Mouse (Mus musculus): ENCODE results near the gene Gm28044. TPM values are rescaled to one million over a fixed set of nuclear protein-coding genes. Genes with fewer than 3 reads are reported as not detected.
"Not testable (repeated sequence)": the region's sequence is repeated elsewhere in the genome, so short reads cannot be mapped to it uniquely, and the experiment has no call there.

Gm28044 gene
- polyA plus RNA-seq, 1 experiment from 2014 or later: not detected

DNA sequence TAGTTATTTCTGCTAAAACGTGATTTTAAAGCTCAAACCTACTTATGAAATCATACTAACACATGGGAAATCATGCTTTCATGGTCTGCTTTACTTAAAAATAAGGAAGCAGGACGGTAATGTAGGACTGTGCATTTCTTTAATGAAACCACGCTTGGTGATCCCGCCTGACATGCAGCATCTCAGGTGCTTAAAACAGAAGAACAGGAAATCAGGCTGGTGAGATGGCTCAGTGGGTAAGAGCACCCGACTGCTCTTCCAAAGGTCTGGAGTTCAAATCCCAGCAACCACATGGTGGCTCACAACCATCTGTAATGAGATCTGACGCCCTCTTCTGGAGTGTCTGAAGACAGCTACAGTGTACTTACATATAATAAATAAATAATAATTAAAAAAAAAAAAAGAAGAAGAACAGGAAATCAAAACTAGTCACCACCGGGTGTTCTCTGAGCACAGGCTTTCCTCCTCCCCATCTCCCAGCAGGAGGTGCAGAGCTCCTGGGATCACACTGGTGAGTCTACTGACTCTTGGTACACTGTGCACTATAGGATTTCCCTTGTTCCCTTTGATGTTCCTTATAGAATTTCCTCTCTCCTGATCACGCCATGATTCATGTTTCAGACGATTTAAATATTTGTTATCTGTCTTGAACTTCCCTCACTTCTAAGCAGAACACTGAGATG, 90.8 kb downstream of the Gm28044 start:
- H3K36me3 ChIP-seq, H3K4me1 ChIP-seq: not testable (repeated sequence)
- peak overlapping the region; percentile 78 for H3K27ac ChIP-seq (replicated peaks)

DNA sequence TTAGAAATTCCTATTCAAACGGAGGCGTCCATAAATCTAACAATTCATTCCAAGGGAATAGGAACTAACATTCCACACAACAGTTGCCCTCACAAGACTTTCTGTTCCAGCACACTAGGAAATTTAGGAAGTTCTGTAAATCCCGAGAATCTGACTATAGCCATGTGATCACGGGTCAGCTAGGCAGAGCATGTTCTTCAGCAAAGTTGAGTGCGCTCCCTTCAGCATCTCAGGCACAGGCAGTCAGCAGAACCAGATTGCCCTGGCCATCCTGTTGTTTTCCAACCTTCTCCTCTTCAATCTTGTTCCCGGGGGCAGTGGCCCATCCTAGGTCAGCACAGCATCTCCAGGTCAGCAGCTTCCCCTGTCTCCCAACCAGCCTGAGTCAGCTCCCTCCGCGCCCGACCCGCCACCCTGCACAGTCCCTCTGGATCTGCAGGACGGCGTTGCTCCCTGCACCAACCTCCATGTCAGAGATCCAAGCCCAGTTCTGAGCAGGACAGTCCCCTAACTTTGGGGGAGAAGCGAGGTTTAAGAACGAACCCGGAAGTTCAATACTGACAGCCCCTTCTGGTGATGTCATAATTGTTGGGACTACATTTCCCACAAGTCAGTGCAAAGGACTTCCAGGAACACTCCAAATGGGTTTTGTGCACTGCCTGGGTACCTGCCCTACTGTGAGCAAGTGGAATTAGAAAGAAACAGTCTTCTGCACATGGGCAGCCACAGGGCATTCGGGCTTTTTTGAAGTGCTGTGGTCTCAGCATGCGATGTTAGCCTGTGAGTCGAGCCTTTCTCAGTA, 91.6 kb downstream of the Gm28044 start:
- no peaks in the 10 kb centered on the region for H3K27me3 ChIP-seq (ENCODE audit: low read depth, poor library complexity, severe bottlenecking)
- WGBS: 9% methylated on average over 18 of the region's 18 CpGs
- peaks cover 10% of the 10 kb centered on the region for H3K4me1 ChIP-seq
- peaks cover 18% of the 10 kb centered on the region for H3K9me3 ChIP-seq (replicated peaks)
- H3K4me3 ChIP-seq: peak overlapping the region; percentile 69
- H3K27ac ChIP-seq (replicated peaks): peak overlapping the region; percentile 78
- DNase-seq (ENCODE audit: low spot score): peak; percentile 53
- H3K36me3 ChIP-seq: peaks cover 4% of the 10 kb centered on the region; the same call in 1 of the 2 replicates

More for the DNA sequence above, 90.8 kb downstream of the Gm28044 start:
- 49% methylated on average over 9 of the region's 9 CpGs for WGBS
- Histone ChIP-seq H3K4me3 (peak overlapping the region; percentile 69), H3K9me3 (replicated peaks) (peaks cover 11% of the 10 kb centered on the region)
- H3K27me3 ChIP-seq (ENCODE audit: low read depth, poor library complexity, severe bottlenecking); DNase-seq (ENCODE audit: low spot score): not testable (repeated sequence)

Other genes with a start within 250 kb of the Gm28044 start
- 0.15 and 0.19 TPM in 2 replicates for gene Rslcan18, start 244.3 kb downstream of the Gm28044 start, polyA plus RNA-seq (2016; fragmentation: Nextera tagmentation; extraction: Ambion mirVana)
- gene Zfp759, start 238.9 kb downstream of the Gm28044 start, polyA plus RNA-seq (2016; fragmentation: Nextera tagmentation; extraction: Ambion mirVana): 1.5 and 1.8 TPM in 2 replicates
- 6.7 and 6.8 TPM in 2 replicates for gene Rsl1, start 187.4 kb downstream of the Gm28044 start, polyA plus RNA-seq (2016; fragmentation: Nextera tagmentation; extraction: Ambion mirVana)
- 1.2 and 1.4 TPM in 2 replicates for gene Zfp455, start 166.0 kb downstream of the Gm28044 start, polyA plus RNA-seq (2016; fragmentation: Nextera tagmentation; extraction: Ambion mirVana)
- gene Zfp458, start 82.1 kb downstream of the Gm28044 start, polyA plus RNA-seq (2016; fragmentation: Nextera tagmentation; extraction: Ambion mirVana): 1.3 and 1.7 TPM in 2 replicates
- 0.37 and 0.59 TPM in 2 replicates for gene Zfp457, start 54.1 kb downstream of the Gm28044 start, polyA plus RNA-seq (2016; fragmentation: Nextera tagmentation; extraction: Ambion mirVana)
- 1.5 and 1.8 TPM in 2 replicates for gene Zfp595, start 28.0 kb downstream of the Gm28044 start, polyA plus RNA-seq (2016; fragmentation: Nextera tagmentation; extraction: Ambion mirVana)
- 0.97 and 1.0 TPM in 2 replicates for gene Zfp953, start 69 bp upstream of the Gm28044 start, polyA plus RNA-seq (2016; fragmentation: Nextera tagmentation; extraction: Ambion mirVana)
- 0.16 and 0.19 TPM in 2 replicates for gene Gm28041, start 15.2 kb upstream of the Gm28044 start, polyA plus RNA-seq (2016; fragmentation: Nextera tagmentation; extraction: Ambion mirVana)
- gene Zfp456, start 15.3 kb upstream of the Gm28044 start, polyA plus RNA-seq (2016; fragmentation: Nextera tagmentation; extraction: Ambion mirVana): 0.79 and 0.95 TPM in 2 replicates
- gene Zfp429, start 39.3 kb upstream of the Gm28044 start, polyA plus RNA-seq (2016; fragmentation: Nextera tagmentation; extraction: Ambion mirVana): 3.3 and 4.3 TPM in 2 replicates
- gene Zfp459, start 60.9 kb upstream of the Gm28044 start, polyA plus RNA-seq (2016; fragmentation: Nextera tagmentation; extraction: Ambion mirVana): 0.39 TPM in 2 replicates
- gene Zfp874a, start 91.1 kb upstream of the Gm28044 start, polyA plus RNA-seq (2016; fragmentation: Nextera tagmentation; extraction: Ambion mirVana): 6.0 and 6.6 TPM in 2 replicates
- gene Zfp874b, start 123.7 kb upstream of the Gm28044 start, polyA plus RNA-seq (2016; fragmentation: Nextera tagmentation; extraction: Ambion mirVana): 1.4 and 1.6 TPM in 2 replicates
- 15.1 and 15.9 TPM in 2 replicates for gene Zfp58, start 140.0 kb upstream of the Gm28044 start, polyA plus RNA-seq (2016; fragmentation: Nextera tagmentation; extraction: Ambion mirVana)
- gene Gm26965, start 165.6 kb upstream of the Gm28044 start, polyA plus RNA-seq (2016; fragmentation: Nextera tagmentation; extraction: Ambion mirVana): 0.29 TPM in 1 of 2 replicates, not detected in the other
- gene Zfp87, start 165.6 kb upstream of the Gm28044 start, polyA plus RNA-seq (2016; fragmentation: Nextera tagmentation; extraction: Ambion mirVana): 24.3 and 27.5 TPM in 2 replicates
- gene Zfp748, start 193.3 kb upstream of the Gm28044 start, polyA plus RNA-seq (2016; fragmentation: Nextera tagmentation; extraction: Ambion mirVana): 17.7 and 19.0 TPM in 2 replicates
- gene Zfp729b, start 249.2 kb upstream of the Gm28044 start, polyA plus RNA-seq (2016; fragmentation: Nextera tagmentation; extraction: Ambion mirVana): 3.2 and 3.7 TPM in 2 replicates

Data from midbrain, embryonic 10.5 days (tissue).